Mouse (Mus musculus) layer of hippocampus, adult 9-10 months (tissue): ENCODE results near the gene Avpr2.

Source experiments
- DNase-seq: peaks from one replicate; pipeline ENCODE4 v3.0.0; 2022; ENCODE audit warnings: low spot score

Gene Avpr2

GRCm38 (mm10) chrX:73916945-73917344, 25.0 kb downstream of the Avpr2 start:
- no peak for DNase-seq

DNA sequence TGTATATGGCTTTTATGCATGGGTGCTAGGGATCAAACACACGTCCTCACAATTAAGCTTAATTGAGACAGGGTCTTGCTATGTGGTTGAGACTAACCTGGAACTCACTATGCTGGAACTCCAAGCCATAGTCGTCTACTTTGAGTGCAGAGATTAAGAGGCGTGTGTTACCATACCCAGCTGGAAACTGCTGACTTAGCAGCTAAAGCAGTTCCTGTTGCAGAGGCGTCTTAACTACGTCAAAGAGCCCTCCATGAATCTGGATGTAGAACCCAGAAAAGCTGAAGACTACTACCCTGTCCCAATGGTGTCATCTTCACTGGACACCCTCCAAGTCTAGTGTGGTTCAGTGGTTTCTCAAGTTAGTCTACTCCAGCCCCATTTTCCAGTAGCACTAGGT, 26.7 kb downstream of the Avpr2 start:
- no peak for DNase-seq

DNA sequence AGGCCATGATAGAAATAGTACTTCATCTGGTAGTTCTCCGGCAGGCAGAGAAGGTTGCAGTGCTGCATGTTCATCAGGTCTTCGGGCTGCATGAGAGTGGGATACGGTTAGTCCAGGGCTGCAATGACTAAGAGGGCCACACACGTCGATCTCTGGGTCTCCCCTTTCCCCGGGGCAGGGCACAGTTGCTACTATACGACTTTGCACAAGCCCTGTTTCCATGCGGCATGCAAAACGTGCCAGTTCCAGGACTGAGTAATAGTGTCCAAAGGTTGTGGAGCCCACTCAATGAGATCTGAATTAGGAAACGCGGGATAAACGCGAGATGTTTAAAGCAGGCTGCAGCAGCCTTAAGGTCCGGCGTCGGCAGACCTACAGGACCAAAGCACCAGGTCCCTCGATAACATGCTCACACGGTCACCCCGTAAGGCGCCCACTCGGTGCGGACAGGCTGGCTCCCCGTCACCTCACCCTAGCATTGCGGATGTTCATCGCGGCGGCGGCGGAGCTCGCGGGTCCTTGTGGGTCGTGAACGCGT, 29.5 kb downstream of the Avpr2 start:
- no peak for DNase-seq

DNA sequence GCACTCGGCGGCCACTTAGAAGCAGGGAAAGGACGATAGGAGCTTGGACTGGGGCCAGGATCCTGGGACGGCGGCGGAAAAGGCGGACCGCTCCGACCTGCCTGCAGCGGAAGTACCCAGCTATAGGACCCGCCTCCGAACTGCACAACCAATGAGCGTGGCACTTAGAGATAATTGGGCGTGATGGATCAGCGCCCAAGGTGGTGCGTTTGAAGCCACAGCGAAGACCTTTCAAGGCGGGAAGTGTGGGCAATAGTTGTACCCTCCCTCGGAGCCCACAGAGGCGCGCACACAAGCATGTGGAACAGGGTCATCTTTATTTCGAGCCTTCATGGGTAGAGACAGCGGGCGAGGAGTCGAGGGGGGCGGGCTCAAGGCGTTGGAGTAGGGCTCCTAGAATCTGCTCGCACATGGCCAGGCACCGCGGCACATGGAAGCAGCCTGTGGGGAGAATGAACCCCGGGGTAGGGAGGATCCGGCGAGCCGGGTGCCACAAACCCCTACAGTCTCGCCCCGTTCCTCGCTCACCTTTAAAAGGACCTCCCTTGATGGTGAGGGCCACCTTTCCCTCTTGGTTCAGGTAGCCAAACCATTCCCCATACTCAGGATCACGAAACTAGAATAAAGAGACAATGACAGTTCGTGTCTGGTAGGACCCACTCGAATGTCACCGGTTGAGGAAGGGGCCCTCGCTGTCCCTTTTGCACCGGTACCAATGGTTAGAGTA, 30.1 kb downstream of the Avpr2 start, which contains the start of the genes Arhgap4 and Naa10:
Arhgap4 (minus strand) TSS at position 48 of the 727 bp plus-strand sequence.
Naa10 (minus strand) TSS at position 122 of the 727 bp plus-strand sequence.
- DNase-seq: peak; percentile 56

DNA sequence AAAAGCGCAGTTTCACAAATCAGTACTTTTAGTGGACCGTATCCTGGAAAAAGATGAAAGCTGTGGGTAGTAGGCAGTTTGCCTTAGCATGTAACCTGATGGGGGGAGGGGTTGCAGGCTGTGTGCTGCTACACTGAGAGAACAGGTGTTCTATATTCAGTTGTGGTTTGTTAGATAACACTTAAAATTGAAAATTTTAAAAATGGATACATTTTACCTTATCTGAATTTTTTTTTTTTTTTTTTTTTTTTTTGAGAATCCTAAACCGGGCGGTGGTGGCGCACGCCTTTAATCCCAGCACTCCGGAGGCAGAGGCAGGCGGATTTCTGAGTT, 30.6 kb downstream of the Avpr2 start:
- DNase-seq: no peak

- no peak for DNase-seq
These were observed 38.6 kb downstream of the Avpr2 start, which contains the start of gene Renbp for GRCm38 (mm10) chrX:73930402-73931062. Gene Renbp, minus strand, starts transcription at chrX:73930850.

DNA sequence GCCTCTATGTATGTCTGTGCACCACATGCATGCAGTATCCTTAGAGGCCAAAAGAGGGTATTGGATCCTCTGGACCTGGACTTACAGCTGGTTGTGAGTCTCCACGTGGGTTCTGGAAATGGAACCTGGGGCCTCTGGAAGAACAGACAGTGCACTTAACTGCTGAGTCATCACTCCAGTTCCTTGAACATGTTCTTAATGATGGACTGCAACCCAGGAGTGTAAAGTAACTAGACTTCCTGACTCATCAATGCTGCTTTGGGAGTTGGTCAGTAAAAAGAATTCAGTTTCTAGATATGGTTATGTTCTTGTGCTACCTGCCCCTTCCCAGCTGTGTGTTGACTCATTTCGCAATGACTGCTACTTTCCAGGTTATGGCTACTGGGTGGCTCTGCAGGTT, 40.0 kb downstream of the Avpr2 start:
- no peak for DNase-seq

GRCm38 (mm10) chrX:73941860-73942259, 50.0 kb downstream of the Avpr2 start:
- DNase-seq: no peak

- DNase-seq: no peak
These were observed 50.4 kb downstream of the Avpr2 start for GRCm38 (mm10) chrX:73942294-73942693.
